Mouse (Mus musculus) myocyte (in vitro differentiated cells): Measurements from ENCODE around the gene Tmem29. TPM values are rescaled to one million over a fixed set of nuclear protein-coding genes. Genes with fewer than 3 reads are reported as not detected.

Experiments used
- H3K27me3 ChIP-seq: one replicate; pipeline ENCODE4 v1.6.1; 2011; ENCODE audit not compliant: control insufficient read depth, insufficient read depth, insufficient read length
- H3K36me3 ChIP-seq: one replicate; pipeline ENCODE4 v1.6.1; 2011; ENCODE audit not compliant: control insufficient read depth, insufficient read depth
- H3K4me2 ChIP-seq: one replicate; pipeline ENCODE4 v1.6.1; 2011; ENCODE audit warnings: low read depth, control low read depth
- H3K4me3 ChIP-seq: one replicate; pipeline ENCODE4 v1.5.1; 2011; ENCODE audit warnings: mild to moderate bottlenecking, control low read depth, moderate library complexity
- H3K79me2 ChIP-seq: one replicate; pipeline ENCODE4 v1.6.1; 2011; ENCODE audit not compliant: control insufficient read depth, insufficient read depth
- H3ac ChIP-seq: one replicate; pipeline ENCODE4 v1.6.1; 2011; ENCODE audit not compliant: control insufficient read depth, insufficient read length
- CEBPB ChIP-seq: IDR thresholded peaks from 2 replicates; pipeline ENCODE4 v1.6.1; 2011; ENCODE audit warnings: mild to moderate bottlenecking, moderate library complexity; ENCODE audit not compliant: poor library complexity, insufficient read depth, severe bottlenecking
- E2F4 ChIP-seq: IDR thresholded peaks from one replicate; pipeline ENCODE4 v1.6.1; 2011; ENCODE audit warnings: mild to moderate bottlenecking, control low read depth, moderate library complexity; ENCODE audit not compliant: insufficient read depth
- MAX ChIP-seq: IDR thresholded peaks from one replicate; pipeline ENCODE4 v1.6.1; 2011; ENCODE audit warnings: low read depth, mild to moderate bottlenecking, control low read depth
- MYOD1 ChIP-seq, 3 experiments: IDR thresholded peaks; one replicate each; pipeline ENCODE4 v1.6.1; 2011; ENCODE audit warnings: control low read depth in 2 of 3, low read depth in 2 of 3, mild to moderate bottlenecking in 2 of 3, moderate library complexity in 1 of 3; ENCODE audit not compliant: insufficient read length in 2 of 3, control insufficient read depth in 1 of 3
- MYOG ChIP-seq, 3 experiments: IDR thresholded peaks; one replicate each; pipeline ENCODE4 v1.6.1; 2011; ENCODE audit warnings: control low read depth in 2 of 3, low read depth in 2 of 3, mild to moderate bottlenecking in 2 of 3; ENCODE audit not compliant: insufficient read length in 2 of 3, control insufficient read depth in 1 of 3, insufficient read depth in 1 of 3
- POLR2A ChIP-seq: IDR thresholded peaks from one replicate; pipeline ENCODE4 v1.6.1; 2011; ENCODE audit warnings: low read depth, mild to moderate bottlenecking, control low read depth, moderate library complexity; ENCODE audit not compliant: insufficient read length
- POLR2AphosphoS2 ChIP-seq: IDR thresholded peaks from one replicate; pipeline ENCODE4 v1.6.1; 2011; ENCODE audit warnings: low read depth, control low read depth; ENCODE audit not compliant: insufficient read length
- REST ChIP-seq: IDR thresholded peaks from one replicate; pipeline ENCODE4 v1.6.1; 2011; ENCODE audit warnings: mild to moderate bottlenecking, control low read depth, moderate library complexity; ENCODE audit not compliant: insufficient read depth, insufficient read length
- SRF ChIP-seq: IDR thresholded peaks from one replicate; pipeline ENCODE4 v1.6.1; 2011; ENCODE audit warnings: low read depth; ENCODE audit not compliant: control insufficient read depth, insufficient read length
- TCF12 ChIP-seq: IDR thresholded peaks from one replicate; pipeline ENCODE4 v1.6.1; 2011; ENCODE audit warnings: mild to moderate bottlenecking, control low read depth; ENCODE audit not compliant: poor library complexity, insufficient read depth, severe bottlenecking
- TCF3 ChIP-seq: IDR thresholded peaks from one replicate; pipeline ENCODE4 v1.6.1; 2011; ENCODE audit warnings: low read depth, control low read depth; ENCODE audit not compliant: insufficient read length
- USF1 ChIP-seq: IDR thresholded peaks from one replicate; pipeline ENCODE4 v1.6.1; 2011; ENCODE audit warnings: low read depth, mild to moderate bottlenecking, control low read depth, moderate library complexity
- polyA plus RNA-seq: library from polyadenylated mRNA; unstranded; fragments of >200 nt; fragmentation: generic; extraction: Trizol; gene quantifications from one replicate; pipeline ENCODE4 v1.2.1, GENCODE M21; 2012; ENCODE audit warnings: missing spikeins

The Tmem29 gene
- polyA plus RNA-seq, 1 experiment, result 5.9 TPM

DNA sequence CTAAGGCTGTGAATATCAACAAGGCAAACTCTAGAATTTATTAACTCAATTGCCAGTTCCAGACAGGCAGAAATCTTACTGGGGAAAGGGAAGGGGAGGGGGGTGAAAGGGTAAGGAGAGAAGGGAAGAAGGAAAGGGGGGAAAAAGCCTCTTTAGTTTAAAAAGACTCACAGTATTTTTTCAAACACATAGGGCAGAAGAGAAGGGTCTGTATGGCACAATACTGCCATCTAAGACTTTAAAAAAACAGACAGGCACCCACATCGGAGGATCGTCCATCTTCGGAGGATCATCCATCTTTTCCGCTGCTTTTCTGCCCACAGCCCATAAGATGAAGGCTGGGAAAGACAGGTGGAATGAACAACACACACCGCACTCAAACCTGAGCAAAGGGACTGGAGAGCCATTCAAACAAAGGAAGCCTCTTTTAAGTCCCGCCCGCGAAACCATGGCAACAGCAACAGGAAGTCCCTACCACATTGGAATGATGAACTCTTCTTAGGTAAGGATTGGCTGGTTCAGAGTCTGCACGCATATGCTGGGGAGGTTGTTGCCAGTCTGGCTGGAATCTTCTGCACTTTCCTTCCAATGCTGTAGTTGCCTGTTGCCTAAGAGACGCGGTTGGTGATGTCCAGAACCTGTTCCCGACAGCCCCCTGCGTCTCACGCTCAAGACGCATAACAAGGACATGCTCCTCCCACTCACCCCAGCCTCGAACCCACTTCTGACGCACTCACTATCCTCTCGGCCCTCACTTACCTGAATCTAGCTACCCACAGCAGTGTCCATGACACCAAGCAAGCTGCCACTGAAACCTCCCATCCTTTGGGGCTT lies 18.2 kb downstream of the Tmem29 start:
- H3K4me3 ChIP-seq, result no peak overlapping the region
- H3K36me3 ChIP-seq, result no peaks in the 10 kb centered on the region
- H3K27me3 ChIP-seq, result no peaks in the 10 kb centered on the region
- H3K79me2 ChIP-seq, result no peaks in the 10 kb centered on the region
- no peak overlapping the region for H3ac ChIP-seq
- no peak overlapping the region for H3K4me2 ChIP-seq
- TF ChIP-seq POLR2AphosphoS2 (no peak), CEBPB (no peak), REST (no peak), TCF12 (no peak), E2F4 (no peak), SRF (no peak), MYOG (IDR thresholded peaks at IDR 0.05; ENCODE audit: control insufficient read depth in 1 of 3, insufficient read depth in 1 of 3, insufficient read length in 2 of 3, low read depth in 2 of 3) (no peak), USF1 (no peak), TCF3 (no peak), MYOD1 (IDR thresholded peaks at IDR 0.05; ENCODE audit: control insufficient read depth in 1 of 3, insufficient read length in 2 of 3, low read depth in 2 of 3) (no peak), POLR2A (no peak), MAX (no peak)

- H3K4me3 ChIP-seq, result no peak overlapping the region
- TF ChIP-seq MYOG (IDR thresholded peaks at IDR 0.05; ENCODE audit: control insufficient read depth in 1 of 3, insufficient read depth in 1 of 3, insufficient read length in 2 of 3, low read depth in 2 of 3) (no peak), SRF (no peak), MYOD1 (IDR thresholded peaks at IDR 0.05; ENCODE audit: control insufficient read depth in 1 of 3, insufficient read length in 2 of 3, low read depth in 2 of 3) (no peak), POLR2AphosphoS2 (no peak), MAX (no peak), CEBPB (no peak), TCF3 (no peak), E2F4 (no peak), REST (no peak), USF1 (no peak), POLR2A (no peak), TCF12 (no peak)
- no peaks in the 10 kb centered on the region for H3K79me2 ChIP-seq
- no peak overlapping the region for H3ac ChIP-seq
- no peaks in the 10 kb centered on the region for H3K27me3 ChIP-seq
- H3K4me2 ChIP-seq, result no peak overlapping the region
- H3K36me3 ChIP-seq, result no peaks in the 10 kb centered on the region
These were observed 22.6 kb downstream of the Tmem29 start for GRCm38 (mm10) chrX:150436373-150436772.

DNA sequence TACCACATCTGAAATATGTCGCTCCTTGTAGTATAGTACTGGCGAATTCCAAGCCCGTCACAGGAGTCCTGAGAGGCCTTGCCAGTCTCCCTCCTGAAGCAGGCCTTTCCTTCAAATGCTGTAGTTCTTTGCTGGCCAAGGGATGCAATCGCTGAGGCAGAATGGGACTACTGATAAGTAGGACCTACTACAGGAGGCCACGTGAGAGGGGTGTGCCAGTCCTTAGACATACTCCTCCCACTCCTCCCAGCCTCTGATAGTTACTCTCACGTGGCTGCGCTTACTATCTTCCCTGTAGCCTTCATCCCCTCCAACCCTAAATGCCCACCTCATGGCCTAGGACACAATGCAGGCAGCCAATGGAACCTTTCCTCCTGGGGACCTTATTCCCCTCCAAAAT lies 23.6 kb downstream of the Tmem29 start:
- H3K4me2 ChIP-seq, result no peak overlapping the region
- TF ChIP-seq MYOD1 (IDR thresholded peaks at IDR 0.05; ENCODE audit: control insufficient read depth in 1 of 3, insufficient read length in 2 of 3, low read depth in 2 of 3), result no peak
- no peak for TF ChIP-seq TCF3
- TF ChIP-seq MYOG (IDR thresholded peaks at IDR 0.05; ENCODE audit: control insufficient read depth in 1 of 3, insufficient read depth in 1 of 3, insufficient read length in 2 of 3, low read depth in 2 of 3), result no peak
- no peak for TF ChIP-seq POLR2A
- no peak for TF ChIP-seq REST
- no peak for TF ChIP-seq CEBPB
- H3K4me3 ChIP-seq, result no peak overlapping the region
- no peaks in the 10 kb centered on the region for H3K27me3 ChIP-seq
- no peaks in the 10 kb centered on the region for H3K79me2 ChIP-seq
- no peaks in the 10 kb centered on the region for H3K36me3 ChIP-seq
- H3ac ChIP-seq, result no peak overlapping the region

DNA sequence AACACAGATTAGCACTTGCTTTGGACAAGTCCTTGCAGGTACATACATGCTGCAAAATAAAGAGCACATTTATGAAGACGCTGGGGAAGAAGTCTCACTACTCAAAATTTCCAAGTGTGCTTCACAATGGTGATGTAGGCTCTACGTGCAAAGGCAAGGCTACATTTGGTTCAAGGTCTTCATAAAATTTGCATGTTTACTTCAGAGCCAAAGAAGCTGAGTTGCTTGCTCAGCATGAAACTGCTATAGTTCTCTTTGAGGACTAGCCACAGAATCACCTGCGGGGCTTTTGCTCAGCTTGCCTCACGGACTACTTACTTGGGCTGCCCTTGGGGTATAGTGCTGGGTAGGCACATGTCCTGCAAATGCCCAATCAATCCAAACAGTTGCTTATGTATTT lies 45.4 kb downstream of the Tmem29 start:
- H3K4me3 ChIP-seq, result no peak overlapping the region
- no peak for TF ChIP-seq MYOG (IDR thresholded peaks at IDR 0.05; ENCODE audit: control insufficient read depth in 1 of 3, insufficient read depth in 1 of 3, insufficient read length in 2 of 3, low read depth in 2 of 3)
- TF ChIP-seq REST, result no peak
- TF ChIP-seq TCF12, result no peak
- TF ChIP-seq USF1, result no peak
- TF ChIP-seq POLR2A, result no peak
- TF ChIP-seq MAX, result no peak
- no peak for TF ChIP-seq SRF
- TF ChIP-seq CEBPB, result no peak
- H3K27me3 ChIP-seq, result no peaks in the 10 kb centered on the region
- no peaks in the 10 kb centered on the region for H3K36me3 ChIP-seq
- no peaks in the 10 kb centered on the region for H3K79me2 ChIP-seq
- H3ac ChIP-seq, result no peak overlapping the region
- no peak overlapping the region for H3K4me2 ChIP-seq

Other genes with a start within 250 kb of the Tmem29 start
- not detected for gene Alas2, start 88.2 kb upstream of the Tmem29 start, polyA plus RNA-seq
- 0.91 TPM for gene Pfkfb1, start 129.1 kb upstream of the Tmem29 start, polyA plus RNA-seq
- 6.2 TPM for gene Apex2, start 130.7 kb upstream of the Tmem29 start, polyA plus RNA-seq
- 0.08 TPM for gene Tro, start 198.4 kb upstream of the Tmem29 start, polyA plus RNA-seq